Mouse (Mus musculus) CD8-positive naive resting alpha-beta T cell, adult 2 months (primary cell): ENCODE data around the gene Hoxd10.
A peak's percentile ranks its signal among the peaks of the same experiment; 100 is the strongest.

Experiments used
- DNase-seq, 2 experiments: peaks; one replicate each; pipeline ENCODE4 v3.0.0; 2022; ENCODE audit warnings: low read depth in 2 of 2, low spot score in 2 of 2

Hoxd10 gene

GRCm38 (mm10) chr2:74695813-74696430 is 4.2 kb downstream of the Hoxd10 start:
- DNase-seq, result no peak

GRCm38 (mm10) chr2:74696442-74697335 is 5.0 kb downstream of the Hoxd10 start:
- no peak for DNase-seq

GRCm38 (mm10) chr2:74697567-74698121 is 5.9 kb downstream of the Hoxd10 start, which contains the start of gene Hoxd9:
TSS of gene Hoxd9 (plus strand) at chr2:74697727.
- DNase-seq, result no peak

- DNase-seq, result no peak
These were observed 6.7 kb downstream of the Hoxd10 start for GRCm38 (mm10) chr2:74698201-74699052.

- no peak for DNase-seq
These were observed 7.3 kb downstream of the Hoxd10 start for GRCm38 (mm10) chr2:74699053-74699430.

GRCm38 (mm10) chr2:74699664-74700545 is 8.2 kb downstream of the Hoxd10 start:
- no peak for DNase-seq

- no peak for DNase-seq
These were observed 8.9 kb downstream of the Hoxd10 start for GRCm38 (mm10) chr2:74700546-74701112.

GRCm38 (mm10) chr2:74701949-74702819 is 10.5 kb downstream of the Hoxd10 start:
- peak; percentile 52 to 67 for DNase-seq

- no peak for DNase-seq
These were observed 11.1 kb downstream of the Hoxd10 start for GRCm38 (mm10) chr2:74702820-74703219.

- no peak for DNase-seq
These were observed 11.6 kb downstream of the Hoxd10 start for GRCm38 (mm10) chr2:74703317-74703716.

GRCm38 (mm10) chr2:74703720-74704392 is 12.1 kb downstream of the Hoxd10 start:
- no peak for DNase-seq

- no peak for DNase-seq
These were observed 12.8 kb downstream of the Hoxd10 start, which contains the start of gene Hoxd8 for GRCm38 (mm10) chr2:74704393-74704998. TSS of gene Hoxd8 (plus strand) at chr2:74704615.

GRCm38 (mm10) chr2:74704999-74705466 is 13.3 kb downstream of the Hoxd10 start:
- no peak for DNase-seq

- no peak for DNase-seq
These were observed 13.9 kb downstream of the Hoxd10 start for GRCm38 (mm10) chr2:74705467-74706089.

- DNase-seq, result no peak
These were observed 14.8 kb downstream of the Hoxd10 start for GRCm38 (mm10) chr2:74706393-74706960.

- DNase-seq, result no peak
These were observed 15.9 kb downstream of the Hoxd10 start for GRCm38 (mm10) chr2:74707599-74707998.

- DNase-seq, result no peak
These were observed 17.0 kb downstream of the Hoxd10 start for GRCm38 (mm10) chr2:74708676-74709075.
